Mouse (Mus musculus) olfactory bulb, adult 2 months (tissue): ENCODE results near the gene Angptl7.

ENCODE experiments used
- CTCF ChIP-seq: fragments of 200-500 bp; IDR thresholded peaks from 2 replicates; pipeline ENCODE4 v1.5.1; 2012; ENCODE audit warnings: low read depth, mild to moderate bottlenecking, low read length, moderate library complexity; ENCODE audit not compliant: insufficient read depth
- POLR2A ChIP-seq: fragments of 200-500 bp; IDR thresholded peaks from 2 replicates; pipeline ENCODE4 v1.6.1; 2012; ENCODE audit warnings: mild to moderate bottlenecking, low read depth, low read length, moderate library complexity; ENCODE audit not compliant: insufficient read depth

GRCm38 (mm10) chr4:148549106-148549505 lies 48.8 kb upstream of the Angptl7 start:
- TF ChIP-seq POLR2A (no peak), CTCF (no peak)
